Mouse (Mus musculus) layer of hippocampus, adult 11-12 months (tissue): ENCODE measurements around the gene Bcl3.

Experiments
- DNase-seq: peaks from one replicate; pipeline ENCODE4 v3.0.0; 2022; ENCODE audit warnings: low spot score

Gene Bcl3

GRCm38 (mm10) chr7:19769001-19769400 is 53.6 kb downstream of the Bcl3 start:
- DNase-seq: no peak

GRCm38 (mm10) chr7:19768251-19768650 is 54.3 kb downstream of the Bcl3 start:
- DNase-seq: no peak

DNA sequence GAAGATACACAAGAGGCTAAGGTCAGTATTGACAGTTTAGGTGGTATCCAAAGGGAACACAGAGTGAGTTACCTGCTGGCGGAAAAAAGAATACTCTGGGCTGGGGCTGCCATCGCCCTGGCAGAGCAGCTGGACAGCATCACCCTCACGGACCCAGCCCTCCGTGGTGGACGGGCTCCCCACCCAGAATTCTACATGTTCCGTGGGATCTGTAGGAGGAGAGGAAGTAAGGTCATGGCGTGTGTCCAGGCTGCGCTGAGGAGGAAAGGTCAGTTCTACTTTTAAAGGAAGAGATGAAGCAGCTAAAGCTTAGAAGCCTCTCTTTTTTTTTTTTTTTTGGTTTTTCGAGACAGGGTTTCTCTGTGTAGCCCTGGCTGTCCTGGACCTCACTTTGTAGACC is 58.0 kb downstream of the Bcl3 start:
- DNase-seq: no peak

GRCm38 (mm10) chr7:19763829-19764477 is 58.6 kb downstream of the Bcl3 start:
- DNase-seq: no peak

GRCm38 (mm10) chr7:19762283-19762682 is 60.3 kb downstream of the Bcl3 start:
- DNase-seq: no peak

DNA sequence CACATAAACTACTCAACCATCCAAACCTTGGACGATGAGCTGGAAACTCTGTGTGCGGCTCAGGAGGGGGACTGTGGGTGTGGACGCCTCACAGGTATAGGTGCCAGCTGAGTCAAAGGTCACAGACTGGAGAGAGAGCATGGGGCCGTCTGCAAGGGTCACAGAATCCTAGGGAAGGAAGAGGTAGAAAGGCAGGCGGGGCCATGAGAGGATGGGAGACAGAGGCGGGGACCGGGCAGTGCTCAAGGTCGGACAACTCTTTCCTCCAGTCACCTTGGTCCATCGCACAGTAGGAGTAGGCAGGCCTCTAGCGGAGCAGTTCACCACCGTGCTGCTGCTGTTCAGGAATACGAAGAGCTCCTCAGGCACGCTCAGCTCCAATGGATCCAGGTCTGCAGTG is 62.5 kb downstream of the Bcl3 start:
- DNase-seq: no peak

- no peak for DNase-seq
Observed at GRCm38 (mm10) chr7:19758623-19759022, 63.9 kb downstream of the Bcl3 start.
